Mouse (Mus musculus): ENCODE results near the gene Fut7.

Fut7 gene

GRCm38 (mm10) chr2:25458911-25459310, 35.8 kb downstream of the Fut7 start:
- DNase-seq (ENCODE audit: low read depth, low spot score) = no peak

GRCm38 (mm10) chr2:25460135-25460534, 37.1 kb downstream of the Fut7 start:
- DNase-seq (ENCODE audit: low read depth, low spot score) = no peak

GRCm38 (mm10) chr2:25460551-25461309, 37.7 kb downstream of the Fut7 start, which contains the start of gene Paxx:
TSS of gene Paxx (minus strand) at chr2:25461094.
- DNase-seq (ENCODE audit: low read depth, low spot score) = peak; percentile 99

DNA sequence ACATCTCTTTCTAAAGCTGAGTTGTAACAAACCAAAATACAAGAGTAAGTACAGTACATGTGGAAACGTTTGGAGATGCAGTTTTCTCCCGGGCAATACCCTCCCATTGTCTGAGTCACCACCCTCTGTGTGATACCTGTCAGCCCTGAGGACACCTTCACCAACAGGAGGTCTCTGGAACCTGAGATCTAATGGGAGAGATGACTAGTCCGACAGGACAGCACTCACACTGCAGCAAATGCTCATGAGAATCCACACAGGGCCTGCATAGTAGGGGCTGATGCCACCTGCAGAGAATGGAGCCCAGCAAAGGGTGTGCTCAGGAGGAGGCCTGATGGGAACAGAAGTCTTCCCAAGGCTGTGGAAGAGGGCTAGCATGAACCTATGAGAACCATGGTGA, 38.3 kb downstream of the Fut7 start:
- no peak for DNase-seq (ENCODE audit: low read depth, low spot score)

- DNase-seq (ENCODE audit: low read depth, low spot score) = no peak
Measured at GRCm38 (mm10) chr2:25463630-25464029, 40.6 kb downstream of the Fut7 start.

DNA sequence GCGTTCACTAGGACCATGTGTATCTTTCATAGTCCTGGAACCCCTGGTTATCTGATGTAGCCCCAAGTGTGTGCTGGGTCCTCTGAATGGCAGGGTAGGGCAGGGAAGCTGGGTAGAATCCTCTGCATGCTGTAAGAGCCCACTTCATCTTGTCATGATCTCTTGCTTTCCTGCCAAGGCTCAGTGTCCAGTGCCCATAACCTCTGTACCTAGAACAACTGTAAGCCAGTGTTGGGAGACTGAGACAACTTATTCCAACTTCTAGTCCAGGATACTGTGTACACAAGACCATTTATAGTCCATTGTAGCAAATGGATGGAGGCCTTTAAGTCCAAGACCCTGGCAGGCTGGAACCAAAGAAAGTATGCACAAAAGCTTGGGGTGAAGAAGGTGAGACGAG, 42.2 kb downstream of the Fut7 start:
- DNase-seq (ENCODE audit: low read depth, low spot score) = no peak

DNA sequence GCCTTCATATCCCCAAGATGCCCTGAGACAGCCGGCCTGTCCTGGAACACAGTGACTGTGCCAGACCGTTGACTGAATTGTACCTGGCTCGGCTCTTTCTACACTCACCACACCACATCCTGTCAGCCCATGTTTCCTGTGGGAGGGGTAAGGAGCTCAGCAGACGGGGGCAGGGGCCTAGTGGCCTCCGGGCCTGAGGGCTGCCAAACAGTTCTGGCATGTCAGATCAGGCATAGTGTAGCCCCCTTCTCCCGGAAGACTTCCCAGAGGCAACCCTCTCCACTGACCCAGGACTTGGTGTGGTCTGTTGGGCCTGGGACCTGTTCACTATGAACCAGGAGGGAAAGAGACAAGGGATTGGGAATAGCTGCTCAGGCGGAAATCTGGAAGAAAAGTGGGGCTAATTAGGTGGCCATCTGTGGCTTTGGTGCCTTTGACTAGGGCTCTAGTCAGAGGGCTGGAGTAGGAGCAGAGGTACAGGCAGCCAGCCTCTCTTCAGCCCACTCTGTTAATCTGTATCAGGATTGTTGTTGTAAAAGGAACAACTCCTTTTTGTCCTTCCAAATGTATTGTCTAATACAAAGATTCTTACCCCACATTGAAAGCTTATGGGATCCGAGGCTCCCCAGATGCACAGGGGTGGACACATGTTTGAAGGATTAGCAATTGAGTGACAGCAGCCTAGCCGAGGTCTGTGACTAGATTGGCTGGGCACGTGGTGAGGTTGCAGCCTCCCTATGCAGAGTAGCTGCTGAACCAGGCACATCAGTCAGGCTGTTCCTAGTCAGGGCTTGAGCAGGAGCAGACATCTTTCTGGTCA, 43.0 kb downstream of the Fut7 start:
- DNase-seq (ENCODE audit: low read depth, low spot score) = no peak

GRCm38 (mm10) chr2:25467606-25468303, 44.7 kb downstream of the Fut7 start:
- DNase-seq (ENCODE audit: low read depth, low spot score) = no peak

GRCm38 (mm10) chr2:25468962-25469915, 46.2 kb downstream of the Fut7 start:
- no peak for DNase-seq (ENCODE audit: low read depth, low spot score)

DNA sequence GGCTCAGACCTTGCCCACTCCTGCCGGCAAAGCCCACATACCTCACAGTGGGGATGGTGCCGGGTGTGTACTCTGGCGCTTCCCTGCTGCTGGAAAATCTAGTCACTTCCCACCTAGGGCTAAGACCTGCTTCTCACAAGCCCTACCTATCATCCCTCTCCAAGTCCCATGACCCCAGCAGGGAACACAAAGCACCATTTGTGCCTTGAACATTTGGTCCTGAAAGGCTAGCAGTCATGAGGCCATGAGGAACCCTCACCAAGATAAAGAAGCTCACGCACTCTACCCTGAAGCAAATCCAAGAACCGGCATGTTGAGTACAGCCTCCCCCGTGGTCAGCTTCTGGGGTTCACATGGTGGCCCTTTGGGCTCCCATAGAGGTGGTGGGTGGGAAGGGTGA, 46.9 kb downstream of the Fut7 start, which contains the start of gene Ptgds:
TSS of gene Ptgds (minus strand) at position 78 of the 400 bp plus-strand sequence.
- no peak for DNase-seq (ENCODE audit: low read depth, low spot score)

DNA sequence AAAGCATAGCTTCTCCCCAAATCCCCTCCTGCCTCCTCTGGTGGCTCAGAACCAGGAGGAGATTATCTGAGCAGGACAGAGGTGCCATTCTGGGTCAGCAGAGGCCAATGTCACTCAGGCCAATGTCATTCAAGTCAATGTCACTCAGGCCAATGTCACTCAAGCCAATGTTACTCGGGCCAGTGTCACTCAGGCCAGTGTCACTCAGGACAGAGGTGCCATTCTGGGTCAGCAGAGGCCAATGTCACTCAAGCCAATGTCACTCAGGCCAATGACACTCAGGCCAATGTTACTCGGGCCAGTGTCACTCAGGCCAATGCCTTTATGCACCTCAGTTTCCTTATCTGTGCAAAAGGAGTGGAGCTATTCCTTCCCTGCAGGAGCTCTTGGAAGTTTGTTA, 49.5 kb downstream of the Fut7 start:
- no peak for DNase-seq (ENCODE audit: low read depth, low spot score)

Measured in R1 (cell line).